ENCODE assay signal across 11 mouse cellular contexts in genomic region chr12:70242550-70242949, GRCm38 (mm10).
"Had no signal": no experiment of that assay in that cellular context is flagged by ENCODE, and none has a peak within 500 bp of the region (broad histone marks: within the 10 kb centered on the region; RNA-seq: fewer than 3 reads in every experiment).

No protein-coding gene starts in this region.

- H3K4me1 ChIP-seq: intestine, embryonic 15.5 days; limb, embryonic 13.5 days; stomach, embryonic 15.5 days had no signal

- H3K27me3 ChIP-seq: intestine, embryonic 15.5 days; limb, embryonic 13.5 days; midbrain, embryonic 13.5 days; stomach, embryonic 15.5 days had no signal

- H3K36me3 ChIP-seq: intestine, embryonic 15.5 days; limb, embryonic 13.5 days; stomach, embryonic 15.5 days had no signal

- H3K4me3 ChIP-seq: intestine, embryonic 15.5 days; limb, embryonic 13.5 days; midbrain, embryonic 13.5 days; stomach, embryonic 15.5 days had no signal

- ATAC-seq: intestine, embryonic 15.5 days; midbrain, embryonic 13.5 days had no signal

- H3K27ac ChIP-seq: intestine, embryonic 15.5 days; limb, embryonic 13.5 days; liver, embryonic 14.5 days; midbrain, embryonic 13.5 days; stomach, embryonic 15.5 days had no signal

- H3K9me3 ChIP-seq: intestine, embryonic 15.5 days; limb, embryonic 13.5 days; midbrain, embryonic 13.5 days; stomach, embryonic 15.5 days had no signal

- H3K9ac ChIP-seq: intestine, embryonic 15.5 days; limb, embryonic 13.5 days; liver, embryonic 14.5 days; midbrain, embryonic 13.5 days; stomach, embryonic 15.5 days had no signal

- H3K4me2 ChIP-seq: intestine, embryonic 15.5 days; limb, embryonic 13.5 days; midbrain, embryonic 13.5 days; stomach, embryonic 15.5 days had no signal

- DNase-seq: kidney, adult 2 months; kidney, postnatal 25 days; lung, adult 18-20 months; lung, postnatal 36 days; right cerebral cortex, postnatal 14 days; thymus, postnatal 4 days had no signal
